Mouse (Mus musculus): ENCODE measurements around the gene Pold1. TPM values are rescaled to one million over a fixed set of nuclear protein-coding genes. Genes with fewer than 3 reads are reported as not detected.

Pold1 gene
- 72.1 and 73.5 TPM in 2 replicates for polyA plus RNA-seq (2016; fragmentation: Nextera tagmentation; extraction: Ambion mirVana)

DNA sequence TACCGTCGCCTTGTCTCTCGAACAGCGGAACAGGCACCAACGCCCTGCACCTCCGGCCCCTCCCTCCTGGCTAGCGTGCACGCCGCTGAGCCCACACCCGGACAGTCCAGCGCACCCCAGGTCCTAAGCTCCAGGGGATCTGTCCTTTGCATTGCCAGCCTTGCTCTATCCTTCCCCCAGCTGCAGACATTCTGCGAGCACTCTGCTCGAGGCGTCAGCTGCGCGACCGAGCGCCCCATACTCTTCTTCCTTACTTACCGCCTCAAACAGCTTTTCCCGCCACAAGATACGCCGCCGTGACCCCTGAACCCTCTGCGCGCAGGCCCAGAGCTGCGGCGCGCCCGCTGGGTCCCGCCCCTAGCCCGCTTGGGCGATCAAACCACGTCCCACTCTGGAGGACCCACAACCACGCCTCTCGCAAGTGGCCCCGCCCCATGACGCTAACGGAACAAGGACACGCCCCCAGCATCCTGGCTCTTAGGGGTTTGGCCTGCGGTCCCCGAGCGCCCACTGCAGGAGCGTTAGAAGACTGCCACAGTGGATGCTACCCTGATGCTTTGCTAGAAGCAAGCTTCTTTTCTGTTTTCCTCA lies at the start of gene Pold1:
Gene Pold1, minus strand, starts transcription at position 353 of the 591 bp plus-strand sequence.
- Histone ChIP-seq H3K27ac (peak within 1 kb of the TSS; percentile 46), H3K27me3 (no peaks in the 10 kb centered on the region), H3K9me3 (replicated peaks) (no peaks in the 10 kb centered on the region), H3K9ac (peak within 1 kb of the TSS; percentile 67), H3K4me1 (peaks cover 22% of the 10 kb centered on the region), H3K4me2 (replicated peaks) (peak within 1 kb of the TSS; percentile 81), H3K36me3 (peaks cover 30% of the 10 kb centered on the region), H3K4me3 (peak within 1 kb of the TSS; percentile 56)
- ATAC-seq (ENCODE audit: low FRiP score): peak; percentile 91
- WGBS: under 1% methylated on average over 42 of the region's 43 CpGs

DNA sequence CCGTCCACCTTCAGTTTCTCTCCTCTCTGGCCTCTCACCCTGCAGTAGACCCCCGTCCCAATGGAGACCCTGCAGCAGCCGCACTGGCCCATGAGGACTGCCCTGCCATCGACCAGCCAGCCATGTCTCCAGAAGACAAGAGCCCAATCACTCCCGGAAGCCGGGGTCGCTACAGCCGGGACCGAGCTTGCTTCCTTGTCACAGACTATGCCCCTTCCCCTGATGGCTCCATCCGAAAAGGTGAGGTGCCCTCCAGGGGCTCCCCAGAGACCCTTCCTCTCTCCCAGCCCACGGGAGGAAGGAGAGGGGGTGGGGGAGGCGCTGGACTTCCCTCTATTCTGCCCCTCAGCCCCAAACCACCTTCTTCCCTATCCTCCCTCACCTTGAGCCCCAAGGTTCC lies 49.7 kb upstream of the Pold1 start:
- H3K27me3 ChIP-seq: peaks cover 31% of the 10 kb centered on the region
- no peak overlapping the region for H3K9ac ChIP-seq
- H3K9me3 ChIP-seq (replicated peaks): no peaks in the 10 kb centered on the region
- no peak overlapping the region for H3K4me2 ChIP-seq (replicated peaks)
- H3K36me3 ChIP-seq: no peaks in the 10 kb centered on the region
- 82% methylated on average over 12 of the region's 12 CpGs for WGBS
- no peak overlapping the region for H3K27ac ChIP-seq
- H3K4me1 ChIP-seq: peaks cover 33% of the 10 kb centered on the region
- H3K4me3 ChIP-seq: no peak overlapping the region
- no peak for ATAC-seq (ENCODE audit: low FRiP score)

DNA sequence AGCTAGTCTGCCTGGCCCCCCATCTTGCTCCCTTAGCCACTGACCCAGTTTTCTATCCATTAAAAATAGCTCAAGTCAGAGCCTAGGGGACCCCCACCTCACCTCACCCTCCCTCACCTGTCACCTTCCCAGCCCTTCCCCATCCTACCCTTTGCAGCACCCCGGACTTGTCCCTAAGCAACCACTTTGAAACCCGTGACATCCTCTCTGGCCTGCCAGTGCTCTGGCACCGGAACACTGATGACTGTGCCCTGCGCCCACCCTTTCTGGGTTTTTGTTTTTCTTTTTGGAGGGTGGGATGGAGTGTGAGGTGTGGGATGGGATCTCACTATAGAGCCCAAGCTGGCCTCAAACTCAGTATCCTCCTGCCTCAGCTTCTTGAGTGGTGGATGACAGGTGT lies 49.0 kb upstream of the Pold1 start:
- H3K9ac ChIP-seq: no peak overlapping the region
- WGBS: 91% methylated on average over 4 of the region's 4 CpGs
- peaks cover 33% of the 10 kb centered on the region for H3K4me1 ChIP-seq
- H3K27me3 ChIP-seq: peaks cover 31% of the 10 kb centered on the region
- no peak for ATAC-seq (ENCODE audit: low FRiP score)
- H3K9me3 ChIP-seq (replicated peaks): no peaks in the 10 kb centered on the region
- H3K36me3 ChIP-seq: no peaks in the 10 kb centered on the region
- H3K4me2 ChIP-seq (replicated peaks): no peak overlapping the region
- no peak overlapping the region for H3K27ac ChIP-seq
- no peak overlapping the region for H3K4me3 ChIP-seq

DNA sequence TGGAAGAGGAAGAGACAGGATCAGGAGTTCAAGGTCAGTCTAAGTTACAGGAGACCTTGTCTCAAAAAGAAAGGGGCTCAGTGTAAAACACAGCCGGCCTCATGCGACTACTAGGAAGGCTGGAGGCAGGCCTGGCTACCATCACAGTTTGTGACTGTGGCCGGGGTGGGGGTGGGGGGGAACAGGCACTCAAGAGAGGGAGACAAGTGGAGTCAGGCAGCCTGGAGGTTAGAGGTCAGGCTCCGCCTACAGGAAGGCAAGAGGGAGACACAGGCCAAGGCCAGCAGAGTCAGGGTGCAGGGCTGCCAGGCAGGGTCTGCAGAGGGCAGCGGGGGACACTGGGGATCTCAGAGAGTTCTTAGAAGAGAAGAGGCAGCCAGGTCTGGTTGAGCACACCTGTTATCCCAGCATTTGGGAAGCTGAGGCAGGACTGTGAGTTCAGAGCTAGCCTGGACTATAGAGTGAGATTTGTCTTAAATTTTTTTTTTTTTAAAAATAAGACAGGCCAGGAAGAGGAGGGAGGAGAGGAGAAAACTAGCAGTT lies 48.4 kb upstream of the Pold1 start:
- 56% methylated on average over 5 of the region's 5 CpGs for WGBS
- no peak overlapping the region for H3K9ac ChIP-seq

DNA sequence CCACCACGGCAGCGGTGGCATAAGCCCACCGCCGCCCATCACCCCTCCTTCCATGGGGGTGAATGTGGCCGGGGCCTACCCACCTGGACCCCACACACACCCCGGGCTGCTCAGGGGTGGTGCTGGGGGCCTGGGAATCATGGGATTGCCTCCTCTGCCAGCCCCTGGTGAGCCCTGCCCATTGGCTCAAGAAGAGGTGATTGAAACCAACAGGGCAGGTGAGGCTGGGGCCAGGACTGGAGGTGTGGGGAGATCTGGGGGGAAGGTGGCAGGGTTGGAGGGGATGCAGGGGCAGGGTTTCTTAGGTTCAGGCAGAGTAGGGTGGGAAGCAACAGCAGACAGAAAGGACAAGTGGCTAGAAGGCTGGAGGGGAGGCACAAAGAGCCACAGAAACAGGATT lies 47.4 kb upstream of the Pold1 start:
- no peak overlapping the region for H3K9ac ChIP-seq
- 90% methylated on average over 6 of the region's 6 CpGs for WGBS
- no peak overlapping the region for H3K4me3 ChIP-seq

More for the DNA sequence above, 48.4 kb upstream of the Pold1 start:
- no peak for ATAC-seq (ENCODE audit: low FRiP score)
- peaks cover 32% of the 10 kb centered on the region for H3K27me3 ChIP-seq
- no peak overlapping the region for H3K27ac ChIP-seq
- no peak overlapping the region for H3K4me2 ChIP-seq (replicated peaks)
- H3K4me1 ChIP-seq: peaks cover 33% of the 10 kb centered on the region
- H3K4me3 ChIP-seq: no peak overlapping the region
- no peaks in the 10 kb centered on the region for H3K9me3 ChIP-seq (replicated peaks)
- H3K36me3 ChIP-seq: no peaks in the 10 kb centered on the region

DNA sequence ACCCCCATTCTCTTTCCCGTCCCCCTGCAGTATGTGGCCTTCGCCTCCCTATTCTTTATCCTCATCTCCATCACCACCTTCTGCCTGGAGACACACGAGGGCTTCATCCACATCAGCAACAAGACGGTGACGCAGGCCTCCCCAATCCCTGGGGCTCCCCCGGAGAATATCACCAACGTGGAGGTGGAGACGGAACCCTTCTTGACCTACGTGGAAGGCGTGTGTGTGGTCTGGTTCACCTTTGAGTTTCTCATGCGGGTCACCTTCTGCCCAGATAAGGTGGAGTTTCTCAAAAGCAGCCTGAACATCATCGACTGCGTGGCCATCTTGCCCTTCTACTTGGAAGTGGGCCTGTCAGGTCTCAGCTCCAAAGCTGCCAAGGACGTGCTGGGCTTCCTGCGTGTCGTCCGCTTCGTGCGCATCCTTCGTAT lies 46.5 kb upstream of the Pold1 start:
- 92% methylated on average over 20 of the region's 20 CpGs for WGBS

More for the DNA sequence above, 47.4 kb upstream of the Pold1 start:
- ATAC-seq (ENCODE audit: low FRiP score): no peak
- Histone ChIP-seq H3K27ac (no peak overlapping the region), H3K36me3 (no peaks in the 10 kb centered on the region), H3K9me3 (replicated peaks) (no peaks in the 10 kb centered on the region), H3K4me1 (peaks cover 33% of the 10 kb centered on the region), H3K27me3 (peaks cover 30% of the 10 kb centered on the region), H3K4me2 (replicated peaks) (no peak overlapping the region)

DNA sequence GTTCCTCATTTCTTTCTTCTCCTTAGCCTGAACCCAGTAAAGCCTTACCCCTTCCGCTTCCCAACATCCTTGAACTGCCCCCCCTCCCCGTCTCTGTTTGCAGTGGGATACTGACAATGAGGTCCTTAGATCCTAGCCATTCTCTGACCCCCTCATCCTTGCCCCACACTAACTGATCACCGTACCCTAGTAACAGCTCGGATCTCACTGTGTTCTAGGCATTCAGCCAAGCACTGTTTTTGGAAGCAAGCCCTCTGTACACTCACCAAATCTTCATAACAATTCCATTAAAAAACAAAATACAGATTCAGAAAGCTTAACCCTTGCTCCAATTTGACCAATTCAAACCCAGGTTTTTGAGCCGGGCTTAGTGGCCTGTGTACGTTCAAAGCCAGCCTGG lies 45.6 kb upstream of the Pold1 start:
- H3K9ac ChIP-seq: peak overlapping the region; percentile 53
- WGBS: 67% methylated on average over 6 of the region's 6 CpGs
- no peak for ATAC-seq (ENCODE audit: low FRiP score)
- peaks cover 46% of the 10 kb centered on the region for H3K4me1 ChIP-seq
- H3K4me2 ChIP-seq (replicated peaks): peak overlapping the region; percentile 98
- peak overlapping the region; percentile 73 for H3K27ac ChIP-seq
- H3K4me3 ChIP-seq: peak overlapping the region; percentile 35
- no peaks in the 10 kb centered on the region for H3K9me3 ChIP-seq (replicated peaks)
- peaks cover 29% of the 10 kb centered on the region for H3K27me3 ChIP-seq
- no peaks in the 10 kb centered on the region for H3K36me3 ChIP-seq

More for the DNA sequence above, 46.5 kb upstream of the Pold1 start:
- H3K4me1 ChIP-seq: peaks cover 37% of the 10 kb centered on the region
- H3K9ac ChIP-seq: no peak overlapping the region
- H3K4me2 ChIP-seq (replicated peaks): no peak overlapping the region
- no peak overlapping the region for H3K4me3 ChIP-seq
- H3K36me3 ChIP-seq: no peaks in the 10 kb centered on the region
- no peak overlapping the region for H3K27ac ChIP-seq
- H3K9me3 ChIP-seq (replicated peaks): no peaks in the 10 kb centered on the region
- no peak for ATAC-seq (ENCODE audit: low FRiP score)
- peaks cover 24% of the 10 kb centered on the region for H3K27me3 ChIP-seq

DNA sequence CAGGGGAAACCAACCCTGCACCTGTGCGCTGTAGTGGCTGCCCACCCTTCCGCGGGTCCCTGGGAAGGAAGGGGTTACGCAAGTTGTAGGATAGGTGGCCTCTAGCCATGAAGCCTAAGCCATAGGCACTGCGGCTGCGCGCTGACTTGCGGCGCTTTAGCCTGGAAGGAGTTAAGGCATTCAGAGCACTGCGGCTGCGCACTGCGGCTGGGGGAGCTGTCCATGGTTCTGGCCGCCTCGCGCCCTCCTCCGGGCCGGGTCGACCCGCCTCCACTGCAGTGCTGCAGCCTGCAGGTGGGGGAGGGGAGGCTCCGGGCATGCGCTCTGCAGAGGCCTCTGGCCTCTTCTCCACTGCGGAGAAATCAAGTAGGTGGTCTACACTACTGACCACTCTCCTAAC lies 45.1 kb upstream of the Pold1 start:
- Histone ChIP-seq H3K27ac (peak overlapping the region; percentile 73), H3K27me3 (peaks cover 31% of the 10 kb centered on the region), H3K4me3 (peak overlapping the region; percentile 35), H3K4me1 (peaks cover 49% of the 10 kb centered on the region), H3K36me3 (no peaks in the 10 kb centered on the region), H3K9me3 (replicated peaks) (no peaks in the 10 kb centered on the region), H3K4me2 (replicated peaks) (peak overlapping the region; percentile 98), H3K9ac (peak overlapping the region; percentile 53)
- 1% methylated on average over 22 of the region's 22 CpGs for WGBS
- ATAC-seq (ENCODE audit: low FRiP score): peak; percentile 59

DNA sequence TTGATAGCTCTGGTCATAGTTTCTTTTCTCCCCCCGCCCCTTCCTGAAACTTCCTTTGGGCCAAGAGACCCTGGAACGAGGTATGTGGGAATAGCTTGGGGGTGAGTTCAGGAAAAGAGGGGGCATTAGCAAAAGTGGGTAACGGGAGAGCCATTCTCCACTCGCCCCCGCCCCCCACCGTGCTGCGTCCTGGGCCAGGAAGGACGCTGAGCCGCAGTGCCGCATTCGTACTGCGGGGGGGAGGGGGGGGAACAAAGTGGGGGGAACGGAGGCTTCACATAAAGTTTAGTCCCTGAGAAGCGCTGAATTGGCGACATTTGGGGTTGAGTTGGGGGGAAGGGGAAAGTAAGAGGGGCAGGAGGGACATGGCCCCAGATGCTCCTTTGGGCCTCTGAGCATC lies 44.4 kb upstream of the Pold1 start:
- Histone ChIP-seq H3K4me3 (peak overlapping the region; percentile 35), H3K4me1 (peaks cover 57% of the 10 kb centered on the region), H3K27me3 (peaks cover 37% of the 10 kb centered on the region), H3K4me2 (replicated peaks) (peak overlapping the region; percentile 98), H3K9me3 (replicated peaks) (no peaks in the 10 kb centered on the region), H3K27ac (no peak overlapping the region), H3K36me3 (no peaks in the 10 kb centered on the region), H3K9ac (peak overlapping the region; percentile 27; the same call in 1 of the 2 replicates)
- 2% methylated on average over 15 of the region's 15 CpGs for WGBS
- ATAC-seq (ENCODE audit: low FRiP score): no peak

DNA sequence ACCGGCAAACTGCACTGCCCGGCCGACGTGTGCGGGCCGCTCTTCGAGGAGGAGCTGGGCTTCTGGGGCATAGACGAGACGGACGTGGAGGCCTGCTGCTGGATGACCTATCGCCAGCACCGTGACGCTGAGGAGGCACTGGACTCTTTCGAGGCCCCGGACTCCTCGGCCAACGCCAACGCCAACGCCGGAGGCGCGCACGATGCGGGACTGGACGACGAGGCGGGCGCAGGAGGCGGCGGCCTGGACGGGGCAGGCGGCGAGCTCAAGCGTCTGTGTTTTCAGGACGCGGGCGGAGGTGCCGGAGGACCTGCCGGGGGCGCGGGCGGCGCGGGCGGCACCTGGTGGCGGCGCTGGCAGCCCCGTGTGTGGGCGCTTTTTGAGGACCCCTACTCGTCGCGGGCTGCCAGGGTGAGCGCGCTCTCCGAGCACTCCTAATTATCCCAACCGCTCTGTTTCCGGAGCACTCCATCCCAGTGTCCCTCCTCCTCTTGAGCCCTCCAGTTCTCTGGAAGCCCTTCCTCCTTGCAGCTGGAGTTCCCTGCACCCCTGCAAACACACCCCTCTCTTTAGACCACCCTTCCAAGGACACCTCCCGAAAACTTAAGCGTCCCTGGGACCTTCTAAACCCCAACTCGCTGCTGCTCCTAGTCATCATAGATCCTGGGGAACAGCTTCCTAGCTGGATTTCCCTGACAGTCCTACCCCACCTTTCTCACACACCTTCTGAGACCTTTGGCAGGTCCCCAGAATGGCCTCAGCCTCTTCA lies 42.9 kb upstream of the Pold1 start:
- WGBS: under 1% methylated on average over 60 of the region's 60 CpGs
- H3K27me3 ChIP-seq: peaks cover 48% of the 10 kb centered on the region

DNA sequence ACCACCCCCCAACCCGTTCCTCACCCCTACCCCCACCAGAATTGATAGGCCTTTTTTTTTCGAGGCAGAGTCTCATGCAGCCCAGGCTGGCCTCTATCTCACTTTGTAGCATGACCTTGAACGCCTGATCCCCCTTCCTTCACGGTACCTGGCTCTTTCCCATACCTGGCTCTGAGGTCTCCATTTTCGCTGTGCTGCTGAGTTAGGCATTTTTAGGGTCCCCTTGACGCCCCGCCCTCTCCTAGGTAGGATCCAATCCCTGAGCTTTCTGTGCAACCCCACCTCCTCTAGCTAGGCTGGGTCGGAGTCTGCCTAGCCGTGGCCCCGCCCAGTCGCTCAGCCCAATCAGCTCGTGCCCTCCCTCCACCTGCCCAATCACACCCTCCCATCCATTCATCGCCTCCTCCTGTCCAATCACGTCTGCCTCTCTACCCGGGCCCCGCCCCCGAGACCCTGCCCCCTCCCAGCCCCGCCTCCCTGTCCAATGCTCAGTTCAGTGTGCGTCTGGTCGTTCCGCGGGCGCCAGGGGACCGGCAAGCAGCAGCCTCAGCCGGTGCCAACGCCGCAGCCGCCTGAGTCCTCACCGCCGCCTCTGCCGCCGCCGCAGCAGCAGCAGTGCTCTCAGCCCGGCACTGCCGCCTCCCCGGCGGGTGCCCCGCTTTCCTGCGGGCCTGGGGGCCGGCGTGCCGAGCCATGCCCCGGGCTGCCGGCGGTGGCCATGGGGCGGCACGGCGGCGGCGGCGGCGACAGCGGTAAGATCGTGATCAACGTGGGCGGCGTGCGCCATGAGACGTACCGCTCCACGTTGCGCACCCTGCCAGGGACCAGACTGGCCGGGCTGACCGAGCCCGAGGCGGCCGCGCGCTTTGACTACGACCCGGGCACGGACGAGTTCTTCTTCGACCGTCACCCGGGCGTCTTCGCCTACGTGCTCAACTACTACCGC lies 42.0 kb upstream of the Pold1 start, which contains the start of gene Kcnc3:
Gene Kcnc3, plus strand, starts transcription at position 263 of the 946 bp plus-strand sequence.
- H3K27ac ChIP-seq: peak within 1 kb of the TSS; percentile 79
- ATAC-seq (ENCODE audit: low FRiP score): peak; percentile 91
- under 1% methylated on average over 80 of the region's 80 CpGs for WGBS
- H3K27me3 ChIP-seq: peaks cover 49% of the 10 kb centered on the region
- no peaks in the 10 kb centered on the region for H3K9me3 ChIP-seq (replicated peaks)
- peak within 1 kb of the TSS; percentile 81 for H3K9ac ChIP-seq
- peak within 1 kb of the TSS; percentile 98 for H3K4me2 ChIP-seq (replicated peaks)
- H3K36me3 ChIP-seq: no peaks in the 10 kb centered on the region
- peak within 1 kb of the TSS; percentile 73 for H3K4me3 ChIP-seq
- H3K4me1 ChIP-seq: peaks cover 65% of the 10 kb centered on the region

More for the DNA sequence above, 42.9 kb upstream of the Pold1 start:
- peak overlapping the region; percentile 98 for H3K4me2 ChIP-seq (replicated peaks)
- H3K9me3 ChIP-seq (replicated peaks): no peaks in the 10 kb centered on the region
- peak overlapping the region; percentile 81 for H3K9ac ChIP-seq
- peaks cover 65% of the 10 kb centered on the region for H3K4me1 ChIP-seq
- H3K4me3 ChIP-seq: peak overlapping the region; percentile 73
- H3K36me3 ChIP-seq: no peaks in the 10 kb centered on the region
- no peak overlapping the region for H3K27ac ChIP-seq
- ATAC-seq (ENCODE audit: low FRiP score): no peak
